Mouse (Mus musculus) stomach, postnatal 0 days (tissue): ENCODE data around the gene Dnajc28.

ENCODE experiments used
- CTCF ChIP-seq: IDR thresholded peaks from 2 replicates; pipeline ENCODE4 v1.5.1; 2016; ENCODE audit warnings: antibody characterized with exemption, low read depth, mild to moderate bottlenecking, moderate library complexity
- EP300 ChIP-seq: optimal IDR thresholded peaks from 2 replicates; pipeline ENCODE3; 2016; ENCODE audit warnings: antibody characterized with exemption

DNA sequence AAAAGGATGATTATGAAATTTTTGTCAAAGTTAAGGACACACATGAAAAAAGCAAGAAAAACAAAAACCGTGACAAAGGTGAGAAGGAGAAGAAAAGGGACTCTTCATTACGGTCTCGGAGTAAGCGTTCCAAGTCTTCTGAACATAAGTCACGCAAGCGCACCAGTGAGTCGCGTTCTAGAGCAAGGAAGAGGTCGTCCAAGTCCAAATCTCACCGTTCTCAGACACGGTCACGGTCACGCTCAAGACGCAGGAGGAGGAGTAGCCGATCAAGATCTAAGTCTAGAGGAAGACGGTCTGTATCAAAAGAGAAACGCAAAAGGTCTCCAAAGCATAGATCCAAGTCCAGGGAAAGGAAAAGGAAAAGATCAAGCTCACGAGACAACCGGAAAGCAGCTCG, 41.0 kb upstream of the Dnajc28 start:
- TF ChIP-seq CTCF, result no peak
- TF ChIP-seq EP300, result no peak
